Mouse (Mus musculus) adrenal gland, postnatal 4 days (tissue): ENCODE results near the gene Fam221b. TPM values are rescaled to one million over a fixed set of nuclear protein-coding genes. Genes with fewer than 3 reads are reported as not detected.

Source experiments
- DNase-seq, 2 experiments: peaks; one replicate each; pipeline ENCODE4 v3.0.0; 2021 to 2022; ENCODE audit warnings: low spot score in 2 of 2, mixed read lengths in 2 of 2
- total RNA-seq, 2 experiments: library from RNA; stranded (reverse); gene quantifications; 2 replicates each; pipeline ENCODE4 v1.2.3; 2021

The Fam221b gene
- total RNA-seq, 2 experiments from 2014 or later = 0.31 to 0.62 TPM

DNA sequence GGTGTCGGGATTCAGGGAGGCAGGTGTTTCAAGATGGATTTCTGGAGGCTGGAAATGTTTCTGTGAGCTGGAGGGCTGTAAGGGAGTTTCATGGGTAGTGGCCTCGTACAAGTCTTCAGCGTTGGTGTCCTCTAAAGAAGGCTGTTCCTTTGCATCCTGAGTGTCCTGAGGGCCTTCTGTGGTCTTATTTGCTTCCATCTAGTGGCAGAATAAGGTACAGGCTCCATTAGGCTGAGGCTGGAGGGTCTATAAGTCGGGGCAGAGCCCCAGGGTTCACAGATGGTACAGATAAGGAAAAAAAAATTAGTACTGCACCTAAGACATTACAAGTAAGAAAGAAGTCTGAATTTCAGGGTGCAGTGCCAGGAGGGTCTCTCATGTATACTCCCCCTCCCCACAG, 2.5 kb downstream of the Fam221b start:
- DNase-seq = no peak

DNA sequence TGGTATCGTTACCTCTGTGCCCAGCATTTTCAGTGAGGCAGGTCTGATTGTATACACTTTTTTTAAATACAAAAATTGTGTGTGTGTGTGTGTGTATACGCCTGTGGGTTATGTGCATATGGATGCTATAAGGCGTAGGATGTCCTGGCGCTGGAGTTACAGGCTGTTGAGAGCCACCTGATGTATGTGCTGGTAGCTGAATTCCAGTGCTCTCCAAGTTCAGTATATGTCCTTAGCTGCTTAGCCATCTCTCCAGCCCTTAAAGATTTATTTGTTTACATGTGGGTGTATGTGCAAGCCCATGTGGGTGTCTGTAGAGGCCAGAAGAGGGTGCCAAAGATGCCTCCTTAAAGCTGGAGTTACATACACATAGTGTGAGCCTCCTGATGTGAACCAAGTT, 11.8 kb downstream of the Fam221b start:
- no peak for DNase-seq

DNA sequence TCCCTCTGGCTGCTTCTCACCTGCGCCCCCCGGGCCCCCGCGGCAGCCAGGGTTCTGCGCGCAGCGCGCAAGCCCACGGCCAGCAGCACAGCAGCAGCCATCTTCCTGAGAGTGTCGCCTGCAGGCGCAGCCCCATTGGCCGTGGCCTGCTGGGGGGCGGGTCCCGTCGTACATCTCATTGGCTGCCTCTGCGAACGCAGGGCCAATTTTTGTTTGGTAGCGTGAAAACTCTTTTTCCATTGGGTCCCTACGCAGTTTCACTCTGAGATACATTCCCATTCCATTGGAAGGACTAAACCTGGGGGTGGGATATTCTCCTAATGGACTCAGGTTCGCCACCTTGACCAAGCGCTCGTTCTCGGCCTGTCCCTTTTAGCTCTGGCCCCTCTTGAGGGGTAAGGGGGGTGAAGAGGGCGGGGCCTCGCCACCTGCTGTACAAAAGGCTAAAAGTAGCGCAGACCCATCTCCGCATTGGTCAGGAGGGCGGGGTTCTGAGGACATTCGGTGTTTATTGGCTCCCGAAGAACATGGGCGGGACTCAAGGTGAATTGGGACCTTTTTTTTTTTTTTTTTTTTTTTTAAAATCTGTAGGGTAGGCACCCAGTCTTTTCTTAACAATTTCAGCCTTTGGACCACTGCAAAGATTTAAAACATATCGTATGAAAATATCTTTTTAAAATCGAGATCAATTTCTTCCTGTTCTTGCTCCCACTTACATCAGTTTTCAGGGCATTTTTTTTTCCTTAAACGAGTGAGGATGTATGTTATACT, 12.4 kb downstream of the Fam221b start, which contains the start of gene Hint2:
TSS of gene Hint2 (minus strand) at position 128 of the 771 bp plus-strand sequence.
- DNase-seq = peak; percentile 85 to 89

DNA sequence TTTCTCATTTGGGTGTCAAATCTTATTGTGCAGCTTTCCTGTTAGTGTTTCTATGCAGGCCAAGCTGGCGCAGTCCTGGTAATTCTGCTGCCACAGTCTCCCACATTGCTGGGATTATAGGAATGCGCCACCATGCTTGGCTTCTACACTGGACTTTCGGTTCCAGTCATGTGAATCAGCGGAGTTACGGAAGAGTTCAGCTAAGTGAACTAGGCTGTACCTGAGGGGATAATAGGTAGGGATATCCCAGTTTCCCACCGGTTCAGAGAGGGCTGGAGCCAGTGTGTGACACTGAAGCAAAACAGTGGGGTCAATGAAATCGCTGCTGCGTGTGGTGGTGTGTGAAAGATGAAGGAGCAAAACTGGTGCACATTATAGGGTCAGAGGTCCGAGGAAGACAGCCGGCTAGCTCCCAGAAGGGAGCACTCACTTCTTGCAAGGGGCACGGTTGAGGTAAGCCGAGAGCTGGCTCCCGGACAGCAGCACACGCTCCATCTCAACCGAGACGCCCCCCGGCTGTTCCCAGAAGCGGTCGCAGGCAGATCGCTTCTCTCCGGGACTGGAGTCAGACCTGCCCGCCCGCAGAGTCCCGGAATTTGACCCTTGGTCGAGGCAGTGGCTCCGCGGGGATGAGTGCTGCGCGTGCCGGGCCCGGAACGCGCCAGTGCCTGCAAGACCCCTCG, 13.1 kb downstream of the Fam221b start:
- peak in 1 of 2 experiments; percentile 30 for DNase-seq

DNA sequence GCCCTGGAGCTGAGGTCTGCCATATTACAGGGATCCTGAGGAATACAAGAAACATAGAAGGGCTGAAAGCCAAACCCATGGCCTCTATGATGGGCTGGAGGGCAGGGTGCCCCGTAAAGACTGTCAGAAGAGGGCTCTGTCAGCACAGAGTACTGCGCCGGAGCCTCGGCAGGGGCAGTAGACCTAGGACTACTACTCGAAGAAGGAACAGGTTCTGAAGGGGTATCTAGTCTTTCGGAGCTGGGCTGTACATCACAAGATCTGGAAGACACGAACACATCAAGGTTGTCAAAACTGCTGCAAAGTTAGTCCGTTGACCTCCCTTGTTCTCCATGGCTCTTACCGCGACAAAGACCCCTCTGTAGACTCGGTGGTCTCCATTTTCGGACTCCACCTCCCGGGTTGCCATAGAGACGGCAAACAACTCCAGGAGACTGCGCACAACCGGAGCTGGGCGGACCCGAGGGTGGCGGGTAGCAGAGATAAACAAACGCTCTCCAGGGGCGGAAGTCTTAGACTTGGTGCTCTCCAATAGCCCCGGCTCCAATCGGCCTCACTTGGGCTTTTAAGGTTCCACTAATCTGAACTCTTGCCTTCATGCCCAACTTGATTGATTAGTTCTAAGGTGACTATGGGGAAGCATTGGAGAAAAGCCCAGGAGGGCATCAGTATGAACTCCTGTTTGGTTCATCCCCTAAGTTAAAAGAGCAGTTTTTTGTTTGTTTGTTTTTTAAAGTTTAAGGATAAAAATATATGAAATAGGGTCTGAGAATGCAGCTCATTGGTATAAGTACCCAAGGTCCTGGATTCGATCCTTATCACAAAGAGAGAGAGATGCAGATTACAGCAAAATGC, 15.6 kb downstream of the Fam221b start, which contains the start of gene Spag8:
TSS of gene Spag8 (minus strand) at position 434 of the 855 bp plus-strand sequence.
- no peak for DNase-seq

DNA sequence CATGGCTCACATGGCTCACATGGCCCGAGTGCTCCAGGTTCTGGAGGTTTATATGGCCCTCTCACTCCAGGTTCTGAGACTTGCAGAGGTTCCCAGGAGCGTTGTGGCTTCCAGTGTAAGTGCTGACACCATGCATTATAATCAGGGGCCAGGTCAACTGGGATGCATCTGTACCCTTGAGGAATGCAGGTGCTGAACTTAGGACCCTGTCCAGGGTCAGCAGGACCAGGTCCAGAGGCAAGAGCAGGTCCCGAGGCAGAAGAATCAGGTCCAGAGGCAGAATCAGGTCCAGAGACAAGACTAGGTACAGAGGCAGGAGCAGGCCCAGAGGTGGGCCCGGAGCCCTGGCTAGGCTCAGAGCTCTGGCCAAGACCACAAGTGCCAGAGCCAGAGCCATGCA, 16.2 kb downstream of the Fam221b start:
- no peak for DNase-seq

DNA sequence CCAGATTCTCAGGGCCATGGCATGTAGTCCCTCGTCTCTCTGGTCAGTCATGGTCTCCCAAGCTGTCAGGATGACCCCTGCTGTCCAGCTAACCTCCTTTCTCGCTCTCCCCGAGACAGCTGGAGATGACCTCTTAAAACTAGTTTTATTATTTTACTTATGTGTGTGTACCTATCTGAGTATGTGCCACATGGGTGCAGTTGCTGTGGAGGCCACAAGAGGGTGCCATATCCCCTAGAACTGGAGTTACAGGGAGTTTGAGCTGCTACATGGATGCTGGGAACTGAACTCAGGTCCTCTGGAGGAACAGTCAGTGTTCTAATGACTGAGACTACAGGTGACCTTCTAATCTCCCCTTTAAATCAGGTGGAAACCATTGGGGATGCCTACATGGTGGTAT, 19.2 kb downstream of the Fam221b start:
- DNase-seq = no peak

DNA sequence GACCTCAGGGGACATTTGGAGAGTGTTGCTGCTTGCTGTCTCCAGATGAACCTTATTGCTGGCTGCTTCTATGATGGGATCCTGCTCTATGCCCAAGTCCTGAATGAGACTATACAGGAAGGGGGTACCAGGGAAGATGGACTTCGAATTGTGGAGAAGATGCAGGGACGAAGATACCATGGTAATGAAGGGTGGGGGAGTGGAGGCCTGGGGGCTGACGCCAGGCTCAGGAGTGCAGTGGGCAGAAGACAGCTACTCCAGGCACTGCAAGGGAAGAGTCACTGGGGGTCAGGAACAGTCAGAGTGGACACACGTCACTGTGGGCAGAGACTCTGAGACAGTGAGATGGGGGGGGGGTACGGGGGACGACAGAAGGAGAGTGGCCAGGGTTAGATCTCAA, 28.5 kb downstream of the Fam221b start:
- no peak for DNase-seq

DNA sequence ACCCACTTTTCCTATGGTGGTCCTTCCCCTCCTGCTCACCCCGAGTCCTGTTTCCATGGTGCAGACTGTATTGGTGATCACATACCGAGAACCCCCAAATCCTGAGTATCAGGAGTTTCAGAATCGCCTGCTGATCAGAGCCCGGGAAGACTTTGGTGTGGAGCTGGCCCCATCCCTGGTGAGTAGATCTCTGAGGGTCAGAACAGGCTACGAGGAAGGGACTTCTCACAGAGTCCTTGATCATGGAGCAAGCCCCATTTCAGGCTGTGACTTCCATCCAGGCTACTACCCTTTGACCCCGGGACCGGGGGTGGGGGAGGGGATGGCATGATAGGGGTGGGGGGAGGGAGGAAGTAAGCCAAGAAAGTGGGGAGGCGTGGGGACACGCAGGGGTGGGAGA, 28.9 kb downstream of the Fam221b start:
- no peak for DNase-seq

DNA sequence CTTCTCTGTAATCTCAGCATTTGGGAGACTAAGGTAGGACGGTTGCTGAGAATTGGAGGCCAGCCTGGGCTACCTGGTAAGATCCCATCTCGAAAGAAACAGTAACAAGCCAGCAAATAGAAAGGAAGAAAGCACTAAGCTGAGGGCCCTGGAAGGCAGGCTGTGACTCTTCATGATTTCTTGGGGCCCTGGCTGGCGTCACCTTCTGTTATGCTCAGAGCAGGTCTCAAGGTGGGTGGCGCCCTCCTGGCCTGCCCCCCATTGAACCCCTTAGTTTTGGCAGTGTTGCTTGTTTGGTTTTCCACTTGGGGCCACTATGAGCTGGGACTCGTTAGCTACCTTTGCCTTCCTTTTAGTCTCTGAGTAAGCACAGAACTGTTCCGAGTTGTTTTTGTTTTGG, 32.2 kb downstream of the Fam221b start:
- no peak for DNase-seq

DNA sequence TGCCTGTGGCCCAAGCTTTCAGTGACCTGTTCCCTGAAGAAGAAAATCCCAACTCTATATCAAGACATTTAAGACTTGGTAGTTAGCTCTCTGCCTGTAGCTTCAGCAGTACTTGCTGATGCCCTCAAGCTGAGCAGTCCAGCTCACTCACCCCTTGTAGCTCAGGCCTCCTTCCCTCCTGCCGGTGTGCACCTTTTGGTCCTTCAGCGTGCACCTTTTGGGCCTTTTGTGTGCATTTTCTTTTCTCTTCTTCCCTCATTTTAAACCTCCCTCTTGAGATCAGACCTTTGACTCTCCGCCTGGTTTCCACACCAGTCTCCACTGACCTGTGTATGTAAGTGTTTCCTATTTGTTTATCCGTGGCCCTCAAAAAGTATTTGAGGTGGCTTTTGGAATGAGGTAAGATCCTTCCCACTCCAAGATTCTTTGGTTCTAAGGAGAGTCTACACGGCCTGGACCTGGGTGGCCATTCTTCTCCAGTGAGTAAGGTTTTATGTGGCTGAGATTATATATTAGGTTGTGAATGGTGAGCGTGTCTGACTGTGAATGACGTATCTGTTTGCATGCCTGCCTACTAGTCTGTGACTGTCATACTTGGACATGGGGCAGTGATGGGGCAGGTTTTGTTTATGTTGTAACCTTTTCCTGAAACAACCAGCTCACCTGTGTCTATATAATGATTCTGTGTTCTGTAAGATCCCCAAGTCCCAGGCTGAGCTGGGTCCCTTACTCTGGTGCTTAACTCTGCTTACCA, 34.1 kb downstream of the Fam221b start:
- DNase-seq = no peak

DNA sequence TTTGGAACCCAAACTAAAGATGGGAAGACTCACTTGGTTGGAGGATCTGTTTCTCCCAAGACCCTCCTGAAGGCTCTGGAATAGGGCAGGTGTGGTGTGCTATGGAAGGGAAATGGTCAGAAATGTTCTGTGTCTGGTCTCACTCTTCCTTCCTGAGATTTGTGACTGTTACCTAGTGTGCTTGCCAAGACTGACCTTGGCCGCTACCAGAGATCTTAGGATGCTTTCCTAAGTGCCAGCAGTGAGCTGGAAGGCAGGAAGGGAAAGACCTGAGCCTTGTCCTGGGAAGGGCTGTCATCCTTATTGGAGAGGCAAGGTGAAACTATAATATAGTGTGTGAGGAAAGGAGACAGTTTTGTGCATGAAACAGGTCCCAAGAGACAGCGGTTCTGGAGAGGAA, 35.2 kb downstream of the Fam221b start:
- no peak for DNase-seq

DNA sequence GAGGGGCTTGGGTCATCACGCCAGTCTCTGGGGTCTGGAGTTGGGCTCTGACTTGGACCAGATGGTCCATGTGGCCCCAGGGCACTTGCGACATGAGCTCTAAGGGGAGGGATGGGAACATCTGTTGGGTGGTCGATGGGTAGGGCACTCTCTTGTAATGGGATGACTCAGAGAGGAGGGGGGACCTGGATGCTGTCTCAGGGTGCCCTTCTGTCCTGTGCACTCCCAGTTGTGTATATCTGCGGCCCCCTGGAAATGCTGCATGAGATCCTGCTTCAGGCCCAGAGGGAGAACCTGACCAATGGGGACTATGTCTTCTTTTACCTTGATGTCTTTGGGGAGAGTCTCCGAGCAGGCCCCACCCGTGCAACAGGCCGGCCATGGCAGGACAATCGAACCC, 35.6 kb downstream of the Fam221b start:
- DNase-seq = no peak

DNA sequence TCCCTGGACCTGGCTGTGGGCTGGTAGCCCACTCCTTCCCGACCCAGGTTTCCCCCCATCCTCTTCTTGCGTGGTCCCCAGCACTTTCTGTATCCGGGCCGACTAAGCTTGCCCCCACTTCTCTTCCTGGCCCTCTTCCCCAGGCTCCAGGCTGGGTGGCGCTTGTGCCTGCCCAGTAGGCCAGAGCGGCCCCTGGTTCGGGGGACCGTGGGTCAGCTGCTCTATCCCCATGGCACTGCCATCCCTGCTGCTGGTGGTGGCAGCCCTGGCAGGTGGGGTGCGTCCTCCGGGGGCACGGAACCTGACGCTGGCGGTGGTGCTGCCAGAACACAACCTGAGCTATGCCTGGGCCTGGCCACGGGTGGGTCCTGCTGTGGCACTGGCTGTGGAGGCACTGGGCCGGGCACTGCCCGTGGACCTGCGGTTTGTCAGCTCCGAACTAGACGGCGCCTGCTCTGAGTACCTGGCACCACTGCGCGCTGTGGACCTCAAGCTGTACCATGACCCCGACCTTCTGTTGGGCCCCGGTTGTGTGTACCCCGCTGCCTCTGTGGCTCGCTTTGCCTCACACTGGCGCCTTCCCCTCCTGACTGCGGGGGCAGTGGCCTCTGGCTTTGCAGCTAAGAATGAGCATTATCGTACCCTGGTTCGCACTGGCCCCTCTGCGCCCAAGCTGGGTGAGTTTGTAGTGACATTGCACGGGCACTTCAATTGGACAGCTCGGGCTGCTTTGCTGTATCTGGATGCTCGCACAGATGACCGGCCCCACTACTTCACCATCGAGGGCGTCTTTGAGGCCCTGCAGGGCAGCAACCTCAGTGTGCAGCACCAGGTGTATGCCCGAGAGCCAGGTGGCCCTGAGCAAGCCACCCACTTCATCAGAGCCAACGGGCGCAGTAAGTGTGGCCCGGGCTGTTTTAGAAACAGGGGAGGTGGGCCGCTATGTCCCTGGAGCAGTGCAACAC, 36.7 kb downstream of the Fam221b start:
- DNase-seq = no peak

DNA sequence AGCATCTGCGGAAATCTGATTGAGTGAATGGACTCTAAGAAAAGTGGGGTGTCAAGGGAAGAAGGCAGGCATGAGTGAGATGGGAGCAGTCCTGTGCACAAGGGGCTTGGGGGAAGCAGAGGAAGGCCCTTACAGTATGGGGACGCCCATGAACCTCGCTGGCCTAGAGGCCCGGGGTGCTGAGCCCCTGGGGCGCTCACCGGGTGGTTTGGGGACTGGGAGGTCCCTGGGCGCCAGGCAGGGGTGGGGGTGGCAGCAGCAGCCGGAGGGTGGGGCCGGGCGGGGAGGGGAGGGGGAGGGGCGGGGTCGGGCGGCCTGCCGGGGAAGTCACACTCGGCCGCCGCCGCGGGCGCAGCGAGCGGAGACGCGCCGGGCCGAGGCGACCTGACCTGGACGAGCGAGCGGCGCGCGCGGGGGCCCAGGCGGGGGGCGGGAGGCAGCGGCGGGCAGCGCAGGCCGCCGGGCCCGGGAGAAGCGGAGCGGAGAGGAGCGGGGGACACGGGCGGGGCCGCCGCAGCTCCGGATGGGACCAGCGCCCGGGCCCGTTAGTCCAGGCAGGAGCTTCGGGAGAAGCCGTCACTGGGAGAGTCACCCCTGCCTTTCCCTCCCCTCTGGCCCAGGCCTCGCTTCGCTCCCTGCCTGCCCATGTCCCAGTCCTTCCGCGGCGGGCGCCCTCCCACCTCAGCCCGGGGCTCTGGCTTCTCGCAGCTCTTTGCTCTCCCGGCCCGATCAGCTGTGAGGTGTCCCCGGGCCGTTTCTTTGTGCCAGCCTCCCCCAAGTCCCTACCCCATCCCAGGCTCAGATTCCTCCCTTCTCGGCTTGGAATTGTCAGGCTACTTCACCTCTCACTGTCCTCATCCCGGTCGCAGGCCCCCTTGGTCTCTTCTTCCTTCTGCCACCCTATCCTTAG, 37.6 kb downstream of the Fam221b start, which contains the start of gene Npr2:
TSS of gene Npr2 (plus strand) at position 890 of the 910 bp plus-strand sequence.
- DNase-seq = peak in 1 of 2 experiments; percentile 24

DNA sequence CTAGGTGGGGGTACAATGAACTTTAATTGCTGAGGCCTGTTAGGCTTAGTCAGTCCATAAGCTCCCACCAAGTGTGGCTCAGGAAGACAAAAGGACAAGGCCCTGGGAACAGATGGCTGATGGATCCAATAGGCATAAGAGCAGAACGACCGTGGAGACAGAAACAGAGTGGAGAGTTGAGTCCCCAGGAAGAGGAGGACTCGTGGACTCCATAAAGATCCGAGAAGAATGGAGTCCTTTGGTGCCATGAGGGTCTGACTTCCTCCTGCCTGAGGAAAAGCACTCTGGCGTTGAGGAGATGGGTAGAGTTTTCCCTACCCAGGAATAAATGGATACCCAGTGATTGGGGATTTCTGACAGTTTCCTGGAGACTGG, 38.3 kb downstream of the Fam221b start:
- DNase-seq = no peak

DNA sequence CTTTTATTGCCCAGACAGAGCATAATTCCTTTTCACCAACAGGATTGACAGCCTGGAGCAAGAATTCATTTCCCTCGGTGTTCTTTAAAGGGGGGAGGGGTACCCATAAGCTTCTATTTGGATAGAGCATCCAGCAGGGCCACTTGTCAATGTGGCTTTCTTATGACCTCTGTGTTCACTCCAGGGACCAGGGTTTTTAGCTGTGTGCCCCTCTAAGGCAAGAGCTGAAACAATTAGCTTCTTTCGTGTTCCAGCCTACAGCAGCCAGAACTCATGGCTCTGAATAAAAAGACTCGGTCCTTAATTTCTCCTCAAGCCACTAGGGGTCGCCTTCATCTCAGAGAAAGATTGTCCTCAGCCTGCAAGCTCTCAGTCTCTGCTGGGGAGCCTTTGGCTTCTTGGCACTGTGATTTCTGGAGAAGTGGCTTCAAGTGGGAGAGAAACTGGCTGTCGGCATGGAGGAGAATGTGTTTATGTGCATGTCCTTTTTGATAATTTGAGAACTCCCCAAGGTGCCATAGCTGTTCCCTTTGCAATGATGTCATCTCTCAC, 38.8 kb downstream of the Fam221b start:
- peak in 1 of 2 experiments; percentile 58 for DNase-seq

DNA sequence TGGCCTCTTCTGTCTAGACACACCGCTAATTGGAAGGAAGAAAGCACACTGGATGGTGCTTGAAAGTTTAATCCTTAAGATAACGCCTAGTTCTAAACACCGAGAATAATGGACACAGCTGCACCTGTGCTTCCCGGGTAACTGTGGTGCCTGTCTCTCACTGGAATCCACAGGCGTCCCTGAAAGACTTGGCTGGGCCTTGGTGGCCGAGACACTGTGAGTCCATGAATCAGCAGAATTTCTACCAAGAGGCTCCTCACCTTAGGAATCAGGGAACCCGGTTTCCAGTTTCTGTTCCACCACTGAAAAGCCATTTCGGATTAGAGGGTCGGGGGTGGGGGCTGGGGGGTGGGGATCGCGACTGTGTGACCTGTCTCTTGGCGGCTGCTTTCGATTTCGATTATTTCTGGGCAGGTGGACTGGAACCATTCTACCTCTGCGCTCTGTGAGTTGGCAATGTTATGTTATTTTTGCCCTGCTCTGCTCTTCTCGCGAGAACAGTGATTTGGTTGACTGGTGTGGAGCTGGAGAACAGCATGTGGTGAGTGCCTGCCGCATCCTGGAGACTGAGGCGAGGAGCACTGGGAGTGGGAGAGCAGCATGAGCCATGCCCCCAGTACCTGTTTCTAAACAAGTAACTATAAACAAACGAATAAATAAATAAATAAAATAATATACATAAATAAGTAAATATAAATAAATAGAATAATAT, 39.7 kb downstream of the Fam221b start:
- DNase-seq = no peak
